Mouse (Mus musculus) MEL (cell line): ENCODE data around the gene Tha1. TPM values are rescaled to one million over a fixed set of nuclear protein-coding genes. Genes with fewer than 3 reads are reported as not detected.
A peak's percentile ranks its signal among the peaks of the same experiment; 100 is the strongest.

Source experiments
- DNase-seq: peaks from one replicate; pipeline ENCODE4 v3.0.0; 2011; ENCODE audit warnings: low read depth, low spot score
- H3K27ac ChIP-seq: 2 replicates; pipeline ENCODE4 v1.5.1; 2012; ENCODE audit warnings: low read depth, mild to moderate bottlenecking, control low read depth, low read length, moderate library complexity; ENCODE audit not compliant: control insufficient read depth
- H3K27me3 ChIP-seq, 2 experiments: fragments of 150-350 bp in 1 of 2; sonication (generic) in 1 of 2; 2 replicates each; pipeline ENCODE4 v1.6.1; 2012; ENCODE audit warnings: low read length in 2 of 2, mild to moderate bottlenecking in 2 of 2, improper control_type of control experiment in 1 of 2, moderate library complexity in 1 of 2; ENCODE audit not compliant: insufficient read depth in 2 of 2, control insufficient read depth in 1 of 2
- H3K36me3 ChIP-seq, 2 experiments: 2 replicates each; pipeline ENCODE4 v1.6.1; 2012 to 2014; ENCODE audit warnings: low read length in 2 of 2, improper control_type of control experiment in 1 of 2, inconsistent platforms in 1 of 2, mild to moderate bottlenecking in 1 of 2; ENCODE audit not compliant: insufficient read depth in 2 of 2, control insufficient read depth in 1 of 2
- H3K4me1 ChIP-seq, 2 experiments: fragments of 150-350 bp in 1 of 2; sonication (generic) in 1 of 2; 2 replicates each; pipeline ENCODE4 v1.6.1; 2012; ENCODE audit warnings: low read length in 2 of 2, improper control_type of control experiment in 1 of 2, mild to moderate bottlenecking in 1 of 2; ENCODE audit not compliant: insufficient read depth in 2 of 2, control insufficient read depth in 1 of 2
- H3K4me3 ChIP-seq, 2 experiments: fragments of 150-350 bp in 1 of 2; sonication (generic) in 1 of 2; 2 replicates each; pipeline ENCODE4 v1.5.1; 2012; ENCODE audit warnings: low read depth in 2 of 2, low read length in 2 of 2, mild to moderate bottlenecking in 2 of 2, moderate library complexity in 2 of 2, control low read depth in 1 of 2, improper control_type of control experiment in 1 of 2; ENCODE audit not compliant: control insufficient read depth in 1 of 2, insufficient read depth in 1 of 2
- H3K79me2 ChIP-seq: 2 replicates; pipeline ENCODE4 v1.6.1; 2012; ENCODE audit warnings: mild to moderate bottlenecking, low read length, moderate library complexity; ENCODE audit not compliant: control insufficient read depth, poor library complexity, insufficient read depth
- H3K9ac ChIP-seq: 2 replicates; pipeline ENCODE4 v1.6.1; 2012; ENCODE audit warnings: low read depth, mild to moderate bottlenecking, control low read depth, low read length, moderate library complexity; ENCODE audit not compliant: control insufficient read depth, poor library complexity, severe bottlenecking
- H3K9me3 ChIP-seq: fragments of 150-350 bp; sonication (generic); replicated peaks from 2 replicates; pipeline ENCODE4 v1.6.1; 2012; ENCODE audit warnings: mild to moderate bottlenecking, low read length, improper control_type of control experiment, moderate library complexity; ENCODE audit not compliant: insufficient read depth
- CHD1 ChIP-seq: IDR thresholded peaks from 2 replicates; pipeline ENCODE4 v1.6.1; 2012; ENCODE audit warnings: low read depth, mild to moderate bottlenecking, inconsistent platforms, low read length, improper control_type of control experiment
- CHD2 ChIP-seq: IDR thresholded peaks from 2 replicates; pipeline ENCODE4 v1.6.1; 2011; ENCODE audit warnings: low read length, improper control_type of control experiment
- GABPA ChIP-seq: IDR thresholded peaks from 2 replicates; pipeline ENCODE4 v1.6.1; 2012; ENCODE audit warnings: low read depth, mild to moderate bottlenecking, inconsistent platforms, low read length, improper control_type of control experiment, moderate library complexity
- HCFC1 ChIP-seq: IDR thresholded peaks from 2 replicates; pipeline ENCODE4 v1.6.1; 2012; ENCODE audit warnings: low read depth, mild to moderate bottlenecking, inconsistent platforms, low read length, improper control_type of control experiment, moderate library complexity
- KAT2A ChIP-seq: conservative IDR thresholded peaks from 2 replicates; pipeline ENCODE4 v1.6.1; 2012; ENCODE audit warnings: low read depth, low read length, improper control_type of control experiment, inconsistent platforms
- MAFK ChIP-seq: IDR thresholded peaks from 2 replicates; pipeline ENCODE4 v1.6.1; 2011; ENCODE audit warnings: low read depth, mild to moderate bottlenecking, low read length, improper control_type of control experiment, borderline replicate concordance
- MAZ ChIP-seq: IDR thresholded peaks from 2 replicates; pipeline ENCODE4 v1.6.1; 2012; ENCODE audit warnings: low read depth, mild to moderate bottlenecking, inconsistent platforms, low read length, improper control_type of control experiment
- RAD21 ChIP-seq: IDR thresholded peaks from 2 replicates; pipeline ENCODE4 v1.6.1; 2011; ENCODE audit warnings: mild to moderate bottlenecking, low read depth, low read length, improper control_type of control experiment
- RCOR1 ChIP-seq: IDR thresholded peaks from 2 replicates; pipeline ENCODE4 v1.6.1; 2012; ENCODE audit warnings: low read depth, mild to moderate bottlenecking, inconsistent platforms, low read length, improper control_type of control experiment
- SIN3A ChIP-seq: IDR thresholded peaks from 2 replicates; pipeline ENCODE4 v1.6.1; 2012; ENCODE audit warnings: low read length, improper control_type of control experiment, inconsistent platforms
- SMC3 ChIP-seq: IDR thresholded peaks from 2 replicates; pipeline ENCODE4 v1.6.1; 2011; ENCODE audit warnings: low read depth, low read length, improper control_type of control experiment
- UBTF ChIP-seq: IDR thresholded peaks from 2 replicates; pipeline ENCODE4 v1.6.1; 2012; ENCODE audit warnings: low read depth, mild to moderate bottlenecking, inconsistent platforms, low read length, improper control_type of control experiment, moderate library complexity, borderline replicate concordance; ENCODE audit not compliant: insufficient read depth
- USF2 ChIP-seq, 2 experiments: IDR thresholded peaks; 2 replicates each; pipeline ENCODE4 v1.6.1; 2011 to 2012; ENCODE audit warnings: improper control_type of control experiment in 2 of 2, low read length in 2 of 2, borderline replicate concordance in 1 of 2, inconsistent platforms in 1 of 2, low read depth in 1 of 2, mild to moderate bottlenecking in 1 of 2; ENCODE audit not compliant: insufficient read depth in 1 of 2
- ZC3H11A ChIP-seq: IDR thresholded peaks from 2 replicates; pipeline ENCODE4 v1.6.1; 2012; ENCODE audit warnings: low read depth, mild to moderate bottlenecking, inconsistent platforms, low read length, improper control_type of control experiment
- ZKSCAN1 ChIP-seq: IDR thresholded peaks from 2 replicates; pipeline ENCODE4 v1.6.1; 2012; ENCODE audit warnings: low read depth, mild to moderate bottlenecking, inconsistent platforms, low read length, improper control_type of control experiment, moderate library complexity
- ZNF384 ChIP-seq: IDR thresholded peaks from 2 replicates; pipeline ENCODE4 v1.6.1; 2012; ENCODE audit warnings: low read depth, mild to moderate bottlenecking, inconsistent platforms, low read length, improper control_type of control experiment
- polyA plus RNA-seq, 2 experiments: library from polyadenylated mRNA; stranded (reverse) in 1 of 2; unstranded in 1 of 2; fragments of >175 nt in 1 of 2; fragments of >200 nt in 1 of 2; gene quantifications; 2 replicates each; pipeline versions ENCODE4 v1.2.1 to v1.2.4; 2012; ENCODE audit warnings: low replicate concordance in 2 of 2, low read depth in 1 of 2; ENCODE audit not compliant: insufficient read length in 2 of 2, insufficient read depth in 1 of 2, missing spikeins in 1 of 2
- total RNA-seq: library from RNA; depleted of rRNA; stranded (reverse); fragments of 300-350 nt; gene quantifications from 2 replicates; pipeline ENCODE4 v1.2.3, GENCODE M21; 2012

The Tha1 gene
- total and polyA plus RNA-seq, 3 experiments = 0.12 TPM; not detected in 2

- Histone ChIP-seq H3K27me3 (no peaks in the 10 kb centered on the region), H3K4me3 (no peak overlapping the region), H3K4me1 (peaks cover 19% of the 10 kb centered on the region in 2 experiments), H3K36me3 (peaks cover 3 to 18% of the 10 kb centered on the region in 2 experiments), H3K27ac (no peak overlapping the region), H3K9me3 (no peaks in the 10 kb centered on the region), H3K9ac (no peak overlapping the region), H3K79me2 (peaks cover 19% of the 10 kb centered on the region)
- no peak for DNase-seq
- TF ChIP-seq ZKSCAN1 (no peak), USF2 (IDR thresholded peaks at IDR 0.05; ENCODE audit: borderline replicate concordance in 1 of 2, insufficient read depth in 1 of 2, low read depth in 1 of 2, low read length in 2 of 2) (no peak), ZNF384 (no peak), HCFC1 (no peak), ZC3H11A (no peak), SIN3A (no peak), RAD21 (no peak), CHD2 (no peak), KAT2A (no peak), MAFK (no peak), GABPA (no peak), UBTF (no peak), MAZ (no peak), CHD1 (no peak)
Measured at GRCm38 (mm10) chr11:117845651-117846050, 27.6 kb downstream of the Tha1 start.

GRCm38 (mm10) chr11:117844997-117845396 is 28.3 kb downstream of the Tha1 start:
- H3K36me3 ChIP-seq = peaks cover 0 to 13% of the 10 kb centered on the region in 2 experiments; a peak in 2 of 4 replicates
- H3K9ac ChIP-seq = no peak overlapping the region
- no peaks in the 10 kb centered on the region for H3K9me3 ChIP-seq
- peaks cover 13 to 18% of the 10 kb centered on the region in 2 experiments for H3K4me1 ChIP-seq
- no peak for DNase-seq
- no peak overlapping the region for H3K4me3 ChIP-seq
- H3K27me3 ChIP-seq = no peaks in the 10 kb centered on the region
- TF ChIP-seq SMC3 (no peak), GABPA (no peak), RCOR1 (peak; percentile 77)
- H3K27ac ChIP-seq = no peak overlapping the region
- H3K79me2 ChIP-seq = peaks cover 13% of the 10 kb centered on the region
